Mouse (Mus musculus) spleen, postnatal 14 days (tissue): ENCODE measurements around the gene Rtbdn.

Experiments
- DNase-seq, 2 experiments: peaks; one replicate each; pipeline ENCODE4 v3.0.0; 2021 to 2022; ENCODE audit warnings: low spot score in 2 of 2

The Rtbdn gene

DNA sequence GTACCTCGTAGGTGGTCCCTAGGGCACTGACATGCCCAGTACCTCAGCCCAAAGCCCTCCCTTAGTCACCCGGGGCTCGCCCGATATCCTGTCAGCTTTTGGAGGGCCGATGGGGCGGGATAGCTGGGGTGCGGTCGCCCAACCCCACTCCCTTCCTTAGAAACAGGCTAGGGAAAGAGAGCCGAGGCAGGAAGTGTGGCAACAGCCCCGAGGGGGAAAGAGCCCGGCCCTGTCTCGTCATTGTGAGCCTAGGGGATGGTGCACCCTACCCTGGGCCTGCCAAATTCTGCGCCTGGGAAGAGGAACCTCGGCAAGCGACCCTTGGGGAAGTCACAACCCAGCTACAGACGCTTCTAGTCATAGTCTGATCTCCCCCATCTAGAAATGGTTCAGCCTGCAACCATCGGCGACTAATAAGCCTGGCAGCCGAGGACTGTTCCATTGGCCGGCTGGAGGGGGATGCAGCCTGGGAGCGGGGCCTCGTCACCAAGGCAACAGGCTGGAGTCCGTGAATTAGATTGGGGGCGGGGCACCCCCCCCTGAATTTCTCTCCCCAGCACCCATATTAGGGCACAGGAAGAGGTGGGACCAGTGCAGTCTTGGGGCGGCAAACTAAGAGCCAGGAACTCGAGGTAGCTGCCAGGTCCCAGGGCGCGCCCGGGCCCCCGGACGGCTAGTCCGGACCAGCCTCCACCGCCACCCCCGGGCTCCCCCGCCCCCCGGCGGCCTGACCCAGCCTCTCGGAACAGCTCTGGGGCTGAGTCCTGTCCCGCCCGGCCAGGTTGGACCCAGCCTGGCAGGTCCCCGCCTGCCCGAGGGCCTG is 33.0 kb downstream of the Rtbdn start:
- DNase-seq, result peak; percentile 85 to 88

DNA sequence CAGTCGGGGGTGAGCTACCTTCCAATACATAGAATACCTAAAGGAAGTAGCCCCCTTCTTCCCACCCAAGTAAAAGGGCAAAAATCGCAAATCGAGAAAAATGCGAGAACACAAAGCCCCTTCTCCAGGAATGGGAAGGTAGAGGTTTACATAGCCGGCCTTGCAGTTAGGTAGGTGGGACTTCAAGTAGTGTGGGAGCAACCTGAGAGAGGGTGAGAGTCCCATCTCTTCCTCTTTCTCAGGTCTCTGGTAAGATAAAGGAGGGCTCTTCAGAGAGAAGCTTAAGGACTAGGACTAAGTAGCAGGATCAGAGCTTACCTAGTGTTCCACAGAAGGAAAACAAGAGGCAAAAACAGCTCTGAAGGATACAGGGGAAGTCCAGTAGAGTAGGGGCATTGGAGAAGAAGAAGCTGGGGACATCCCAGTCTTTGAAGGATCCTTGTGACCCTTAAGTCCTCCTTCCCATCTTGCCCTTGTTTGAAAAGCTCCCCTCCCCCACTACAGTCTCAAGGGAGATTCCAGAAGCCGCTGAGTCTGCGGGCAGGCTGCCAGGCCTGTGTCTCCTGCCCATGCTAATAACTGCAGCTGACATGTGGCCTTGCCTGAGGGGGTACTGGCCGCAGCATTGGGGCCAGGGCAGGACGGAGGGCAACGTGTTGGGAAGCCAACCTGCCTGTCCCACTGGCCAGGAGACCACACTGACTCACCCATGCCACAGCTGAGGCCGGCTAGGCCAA is 34.0 kb downstream of the Rtbdn start:
- peak in 1 of 2 experiments; percentile 45 for DNase-seq

DNA sequence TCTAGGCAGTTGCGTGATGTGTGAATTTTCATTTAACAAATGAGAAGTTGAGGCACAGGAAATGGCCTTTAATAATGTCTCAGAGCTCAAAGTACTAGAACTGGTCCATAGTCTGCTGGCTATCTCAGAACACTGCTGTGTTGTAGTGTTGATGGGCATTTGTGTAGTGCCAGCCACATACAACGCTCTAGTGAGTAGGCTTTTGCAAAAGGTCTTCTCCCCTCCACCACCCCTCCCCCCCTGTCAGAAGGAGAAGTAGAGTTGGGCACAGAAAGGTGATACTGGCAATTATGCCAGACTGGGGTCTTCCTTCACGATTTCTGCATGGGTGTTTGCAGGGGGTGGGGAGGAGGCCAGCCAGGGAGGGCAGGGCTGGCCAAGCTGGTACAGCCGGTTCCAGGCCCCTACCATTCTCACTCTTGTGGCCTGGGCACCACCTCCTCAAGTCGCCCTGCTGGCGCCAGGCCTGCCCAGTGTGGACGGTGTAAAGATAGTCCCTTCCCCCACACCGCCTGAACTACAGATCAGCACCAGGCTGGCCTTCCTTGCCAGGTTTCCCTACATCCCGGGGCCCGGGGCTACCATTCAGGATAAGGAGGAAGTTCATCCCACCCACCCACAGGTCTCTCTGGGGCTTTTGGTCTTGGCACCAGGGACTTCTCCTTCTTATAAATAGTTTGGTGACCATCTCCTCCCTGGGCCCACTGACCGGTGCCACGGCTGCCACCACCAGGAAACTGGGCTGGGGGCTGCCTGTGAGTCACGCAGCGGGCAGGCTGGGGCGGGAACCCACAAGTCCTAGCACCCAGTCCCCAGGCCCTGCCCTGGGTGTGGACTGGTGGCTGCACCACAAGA is 35.1 kb downstream of the Rtbdn start:
- no peak for DNase-seq

GRCm38 (mm10) chr8:84982499-84983011 is 35.8 kb downstream of the Rtbdn start:
- no peak for DNase-seq

GRCm38 (mm10) chr8:84984294-84985048 is 37.7 kb downstream of the Rtbdn start:
- no peak for DNase-seq

- DNase-seq, result peak in 1 of 2 experiments; percentile 28
These were observed 38.4 kb downstream of the Rtbdn start for GRCm38 (mm10) chr8:84985049-84985683.

DNA sequence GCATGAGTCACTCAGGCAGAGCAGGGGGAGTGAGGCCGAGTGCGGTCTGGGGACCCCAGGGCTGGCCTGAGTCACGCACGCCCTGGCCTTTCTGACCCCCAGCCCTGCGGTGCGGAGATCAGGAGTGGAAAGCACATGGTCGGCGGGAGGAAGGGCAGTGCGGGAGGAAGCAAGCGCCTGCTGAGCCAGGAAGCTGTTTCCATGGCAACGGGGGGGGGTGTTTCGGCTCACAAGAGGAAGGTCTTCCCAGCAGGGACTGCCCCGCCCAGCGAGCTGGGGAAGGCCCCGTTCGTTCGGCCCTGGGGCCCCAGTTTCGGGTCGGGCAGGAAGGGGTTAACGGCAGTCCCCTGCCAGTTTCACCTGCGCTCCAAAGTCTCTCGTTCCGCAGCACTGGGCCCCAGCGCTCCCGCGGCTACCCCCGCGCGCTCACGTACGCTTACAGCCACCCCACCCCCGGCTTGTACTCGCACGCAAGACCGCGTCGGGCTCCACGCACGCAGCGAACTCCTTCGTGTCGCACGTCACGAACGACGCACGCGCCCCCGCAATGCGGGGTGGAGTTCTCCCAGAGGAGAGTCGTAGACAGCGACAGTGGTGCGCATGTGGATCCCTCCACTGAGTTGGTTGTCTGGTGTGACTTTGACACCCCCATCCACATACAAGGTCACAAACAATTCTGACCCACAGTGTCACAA is 39.0 kb downstream of the Rtbdn start:
- peak; percentile 82 to 86 for DNase-seq

- DNase-seq, result no peak
These were observed 39.7 kb downstream of the Rtbdn start for GRCm38 (mm10) chr8:84986379-84986945.

- no peak for DNase-seq
These were observed 40.6 kb downstream of the Rtbdn start for GRCm38 (mm10) chr8:84987388-84987787.

DNA sequence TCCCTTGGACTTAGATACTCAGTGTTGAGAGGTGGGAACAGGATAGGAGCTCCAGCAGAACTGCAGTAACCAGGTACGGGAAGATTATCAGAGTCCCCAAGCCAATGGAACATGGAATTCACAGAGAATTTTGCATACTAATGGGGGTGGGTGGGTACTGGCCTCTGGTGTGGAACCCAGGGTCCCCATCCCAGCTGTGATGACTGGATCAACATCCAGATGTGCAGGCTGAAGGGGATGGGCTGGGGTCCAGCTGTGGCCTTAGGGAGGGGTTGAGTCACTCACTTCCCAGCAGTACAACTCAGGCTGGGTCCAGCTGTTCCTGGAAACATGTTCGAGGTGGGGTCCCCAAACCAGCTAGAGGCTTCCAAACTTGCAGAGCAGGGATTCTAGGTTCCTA is 41.1 kb downstream of the Rtbdn start:
- DNase-seq, result no peak

- no peak for DNase-seq
These were observed 42.5 kb downstream of the Rtbdn start for GRCm38 (mm10) chr8:84989311-84989731.

DNA sequence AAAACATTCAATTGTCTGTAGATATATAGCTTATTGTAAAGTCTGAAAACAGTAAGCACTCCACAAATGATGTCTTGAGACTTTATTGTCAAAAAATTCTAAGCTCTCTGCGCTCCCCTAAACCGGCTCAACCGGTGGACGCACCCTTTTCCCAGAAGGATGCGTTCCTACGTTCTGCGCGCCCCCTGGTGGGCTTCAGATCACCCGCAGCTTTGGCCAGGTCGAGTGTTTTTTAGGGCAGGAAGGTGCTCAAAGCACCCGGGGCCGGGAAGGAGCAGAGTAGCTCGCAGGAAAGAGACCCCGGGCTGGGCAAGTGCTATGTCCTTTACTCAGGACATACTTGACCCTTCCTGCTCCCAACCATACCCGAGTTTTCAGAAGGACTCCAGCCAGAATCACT is 43.0 kb downstream of the Rtbdn start:
- peak; percentile 89 to 93 for DNase-seq

DNA sequence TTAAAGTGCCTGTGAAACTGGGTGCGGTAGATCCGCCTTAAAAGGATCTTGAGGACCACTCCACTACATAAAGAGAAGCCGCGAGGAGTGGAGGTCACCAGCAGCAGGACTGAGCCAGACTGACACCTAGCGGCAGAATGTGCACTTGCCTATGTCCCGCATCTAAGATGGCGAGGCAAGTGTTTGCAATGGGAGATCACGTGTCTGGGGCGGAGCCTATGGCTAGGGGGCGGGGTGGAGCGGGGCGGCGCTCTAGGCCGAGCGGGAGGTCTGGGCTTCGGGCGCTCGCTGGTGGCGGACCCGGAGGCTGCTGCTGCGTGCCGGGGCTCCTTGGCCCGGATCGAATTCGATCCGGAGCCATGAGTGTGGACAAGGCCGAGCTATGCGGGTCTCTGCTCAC is 43.6 kb downstream of the Rtbdn start, which contains the start of gene Hook2:
TSS of gene Hook2 (plus strand) at position 255 of the 400 bp plus-strand sequence.
- peak; percentile 95 to 96 for DNase-seq

DNA sequence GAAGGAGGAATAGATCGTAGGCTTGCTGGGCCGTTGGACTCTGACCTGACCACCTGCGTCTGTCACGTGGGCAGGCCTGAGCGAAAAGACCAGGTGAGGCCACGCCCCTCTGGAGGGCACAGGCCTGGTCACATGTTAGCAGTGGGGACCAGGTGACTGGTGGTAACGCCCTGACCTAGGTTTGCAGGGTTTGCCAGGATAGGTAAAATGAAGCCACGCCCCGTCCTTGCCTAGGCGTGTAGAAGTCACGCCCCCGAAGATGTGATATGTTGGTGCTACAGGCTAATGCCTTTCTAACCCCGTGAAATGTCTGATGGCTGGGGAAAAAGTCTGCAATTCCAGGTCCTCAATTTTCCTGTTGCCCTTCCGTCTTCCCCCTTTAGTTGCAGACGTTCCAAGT is 44.0 kb downstream of the Rtbdn start:
- DNase-seq, result no peak

- no peak for DNase-seq
These were observed 47.6 kb downstream of the Rtbdn start for GRCm38 (mm10) chr8:84994375-84994774.

DNA sequence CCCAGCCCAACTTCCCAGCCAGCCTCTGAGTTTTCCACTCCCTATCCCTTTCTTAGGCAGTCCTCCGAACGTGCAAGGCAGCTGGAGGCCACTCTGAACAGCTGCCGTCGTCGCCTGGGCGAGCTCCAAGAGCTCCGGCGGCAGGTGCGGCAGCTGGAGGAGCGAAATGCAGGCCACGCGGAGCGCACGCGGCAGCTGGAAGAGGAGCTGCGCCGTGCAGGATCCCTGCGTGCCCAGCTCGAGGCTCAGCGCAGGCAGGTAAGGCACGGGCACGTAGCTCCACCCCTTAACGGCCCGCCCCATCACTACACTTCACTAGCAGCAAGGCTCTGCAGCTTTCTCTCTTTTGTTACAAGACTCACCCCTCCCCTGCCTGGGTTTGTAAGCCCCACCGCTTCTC is 48.9 kb downstream of the Rtbdn start:
- no peak for DNase-seq

- no peak for DNase-seq
These were observed 50.2 kb downstream of the Rtbdn start for GRCm38 (mm10) chr8:84996978-84997377.

GRCm38 (mm10) chr8:84997649-84998295 is 51.0 kb downstream of the Rtbdn start:
- peak; percentile 83 to 92 for DNase-seq
